Mouse (Mus musculus) ES-Bruce4 (cell line): Measurements from ENCODE around the gene Hepacam2. TPM values are rescaled to one million over a fixed set of nuclear protein-coding genes. Genes with fewer than 3 reads are reported as not detected.
A peak's percentile ranks its signal among the peaks of the same experiment; 100 is the strongest.

ENCODE experiments used
- H3K27ac ChIP-seq: 2 replicates; pipeline ENCODE4 v1.5.1; 2012; ENCODE audit warnings: low read length, inconsistent platforms; ENCODE audit not compliant: insufficient read depth
- H3K27me3 ChIP-seq: 2 replicates; pipeline ENCODE4 v1.6.1; 2012; ENCODE audit warnings: mild to moderate bottlenecking, low read length, inconsistent platforms; ENCODE audit not compliant: control insufficient read depth, poor library complexity, insufficient read depth, severe bottlenecking
- H3K36me3 ChIP-seq: 2 replicates; pipeline ENCODE4 v1.6.1; 2012; ENCODE audit warnings: inconsistent platforms, mild to moderate bottlenecking, low read length, moderate library complexity; ENCODE audit not compliant: control insufficient read depth, poor library complexity, insufficient read depth, severe bottlenecking
- H3K4me1 ChIP-seq: one replicate; pipeline ENCODE4 v1.8.1; 2011; ENCODE audit warnings: low read length; ENCODE audit not compliant: control insufficient read depth, insufficient read depth
- H3K4me3 ChIP-seq: 2 replicates; pipeline ENCODE4 v1.5.1; 2011; ENCODE audit warnings: low read depth, mild to moderate bottlenecking, low read length
- H3K9ac ChIP-seq: 2 replicates; pipeline ENCODE4 v1.6.1; 2012; ENCODE audit warnings: low read depth, mild to moderate bottlenecking, inconsistent platforms; ENCODE audit not compliant: poor library complexity, severe bottlenecking
- H3K9me3 ChIP-seq: replicated peaks from 2 replicates; pipeline ENCODE4 v1.6.1; 2012; ENCODE audit warnings: mild to moderate bottlenecking, low read length, inconsistent platforms; ENCODE audit not compliant: control insufficient read depth, poor library complexity, insufficient read depth, severe bottlenecking
- CTCF ChIP-seq: IDR thresholded peaks from one replicate; pipeline ENCODE4 v1.8.1; 2011; ENCODE audit warnings: low read depth, low read length
- EP300 ChIP-seq: IDR thresholded peaks from 2 replicates; pipeline ENCODE4 v1.6.1; 2011; ENCODE audit warnings: low read depth, low read length; ENCODE audit not compliant: insufficient read depth
- POLR2A ChIP-seq: IDR thresholded peaks from one replicate; pipeline ENCODE4 v1.8.1; 2011; ENCODE audit warnings: low read length; ENCODE audit not compliant: insufficient read depth
- polyA plus RNA-seq: library from polyadenylated mRNA; stranded (reverse); fragments of >200 nt; gene quantifications from 2 replicates; pipeline ENCODE4 v1.2.4, GENCODE M21; 2011; ENCODE audit warnings: low read depth; ENCODE audit not compliant: missing spikeins, insufficient read depth, insufficient read length

The Hepacam2 gene
- polyA plus RNA-seq, 1 experiment = 0.40 TPM

DNA sequence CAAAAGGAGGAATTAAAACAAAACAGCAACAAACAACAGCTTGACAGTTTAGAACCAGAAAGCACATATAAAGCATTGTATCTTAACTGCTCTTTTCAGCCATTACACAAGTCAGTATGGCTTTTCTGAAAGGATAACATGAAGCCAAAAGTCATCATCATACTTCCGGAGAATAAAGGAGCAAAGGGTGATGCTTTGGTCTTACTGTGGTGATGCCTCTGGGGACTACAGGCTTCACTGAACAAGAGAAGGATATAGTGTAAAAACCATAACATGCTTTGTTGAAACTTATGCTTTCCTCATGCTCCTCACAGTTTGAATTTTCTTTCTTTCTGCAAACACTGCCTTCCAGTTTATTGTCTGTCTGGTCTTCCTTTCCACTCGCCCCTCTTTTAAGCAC is 34.5 kb downstream of the Hepacam2 start:
- Histone ChIP-seq H3K4me3 (no peak overlapping the region), H3K27me3 (no peaks in the 10 kb centered on the region; the same call in 1 of the 2 replicates), H3K36me3 (no peaks in the 10 kb centered on the region), H3K9ac (no peak overlapping the region), H3K9me3 (no peaks in the 10 kb centered on the region), H3K27ac (no peak overlapping the region), H3K4me1 (no peaks in the 10 kb centered on the region)
- TF ChIP-seq EP300 = no peak
- TF ChIP-seq CTCF = no peak
- TF ChIP-seq POLR2A = no peak

DNA sequence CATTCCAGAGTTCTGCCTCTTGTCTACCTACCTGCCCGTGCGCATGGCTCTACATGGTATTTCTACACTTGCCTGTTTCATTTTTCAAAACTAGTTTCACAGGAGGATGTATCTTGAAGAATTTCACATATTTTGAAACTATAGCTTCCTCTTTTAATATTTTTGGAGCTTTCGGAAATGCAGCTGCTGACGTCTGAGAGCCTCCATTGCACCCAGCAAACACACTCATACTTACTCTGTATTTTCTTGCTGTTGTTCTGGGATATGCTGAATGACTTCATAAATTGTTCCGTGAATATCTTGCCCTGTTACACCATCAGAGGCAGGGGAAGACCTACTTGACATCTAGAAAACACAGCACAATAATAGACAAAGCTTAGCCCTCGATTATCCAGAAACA is 35.1 kb downstream of the Hepacam2 start:
- Histone ChIP-seq H3K36me3 (no peaks in the 10 kb centered on the region), H3K27me3 (no peaks in the 10 kb centered on the region; the same call in 1 of the 2 replicates), H3K4me3 (no peak overlapping the region), H3K9ac (no peak overlapping the region), H3K9me3 (no peaks in the 10 kb centered on the region), H3K27ac (no peak overlapping the region), H3K4me1 (no peaks in the 10 kb centered on the region)
- TF ChIP-seq POLR2A (no peak), CTCF (no peak), EP300 (no peak)

DNA sequence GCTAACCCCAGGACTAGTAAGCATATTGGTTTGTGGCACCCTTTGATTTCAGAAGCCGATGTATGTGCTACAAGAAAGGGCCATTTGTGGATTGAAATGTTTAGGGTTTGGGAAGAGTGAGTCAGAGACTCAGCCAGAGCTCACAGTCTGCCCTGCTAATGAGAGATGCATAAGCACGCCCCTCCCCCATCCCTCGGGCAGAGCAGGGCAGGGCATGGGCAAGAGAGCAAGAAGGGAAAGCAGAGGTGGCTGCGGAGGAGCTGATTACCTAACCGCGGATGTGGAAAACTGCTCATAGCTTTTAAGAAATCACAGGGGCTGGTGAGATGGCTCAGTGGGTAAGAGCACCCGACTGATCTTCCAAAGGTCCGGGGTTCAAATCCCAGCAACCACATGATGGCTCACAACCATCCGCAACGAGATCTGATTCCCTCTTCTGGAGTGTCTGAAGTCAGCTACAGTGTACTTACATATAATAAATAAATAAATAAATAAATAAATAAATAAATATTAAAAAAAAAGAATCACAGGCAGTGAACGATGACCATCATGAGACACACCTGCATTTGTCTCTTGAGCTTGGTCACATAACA is 42.1 kb downstream of the Hepacam2 start:
- H3K27me3 ChIP-seq = no peaks in the 10 kb centered on the region
- H3K9ac ChIP-seq = no peak overlapping the region
- no peaks in the 10 kb centered on the region for H3K4me1 ChIP-seq
- H3K4me3 ChIP-seq = no peak overlapping the region
- H3K9me3 ChIP-seq = no peaks in the 10 kb centered on the region
- no peak for TF ChIP-seq EP300
- H3K36me3 ChIP-seq = no peaks in the 10 kb centered on the region
- H3K27ac ChIP-seq = no peak overlapping the region

DNA sequence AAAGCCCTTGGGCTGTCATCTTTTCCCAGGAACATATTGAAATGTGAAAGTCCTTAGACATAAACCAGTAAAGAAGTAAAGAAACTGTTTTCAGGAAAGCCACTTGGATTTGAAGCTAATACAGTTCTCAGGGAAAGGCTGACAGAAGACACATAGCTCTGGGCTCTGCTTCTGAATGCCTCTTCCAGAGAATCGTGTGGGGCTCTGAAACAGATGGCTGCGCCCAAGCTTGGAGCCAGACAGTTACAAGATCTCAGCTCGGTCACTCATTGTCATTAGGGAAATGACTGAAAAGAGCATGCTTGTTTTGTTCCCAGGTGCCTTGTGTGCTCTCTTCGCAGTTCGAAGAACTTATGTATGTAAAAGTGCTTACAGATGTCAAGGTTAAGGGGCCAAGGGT is 43.7 kb downstream of the Hepacam2 start:
- Histone ChIP-seq H3K36me3 (no peaks in the 10 kb centered on the region), H3K27ac (no peak overlapping the region), H3K27me3 (no peaks in the 10 kb centered on the region), H3K9ac (no peak overlapping the region), H3K9me3 (no peaks in the 10 kb centered on the region), H3K4me1 (no peaks in the 10 kb centered on the region), H3K4me3 (no peak overlapping the region)
- TF ChIP-seq EP300 = no peak
- no peak for TF ChIP-seq POLR2A
- no peak for TF ChIP-seq CTCF

DNA sequence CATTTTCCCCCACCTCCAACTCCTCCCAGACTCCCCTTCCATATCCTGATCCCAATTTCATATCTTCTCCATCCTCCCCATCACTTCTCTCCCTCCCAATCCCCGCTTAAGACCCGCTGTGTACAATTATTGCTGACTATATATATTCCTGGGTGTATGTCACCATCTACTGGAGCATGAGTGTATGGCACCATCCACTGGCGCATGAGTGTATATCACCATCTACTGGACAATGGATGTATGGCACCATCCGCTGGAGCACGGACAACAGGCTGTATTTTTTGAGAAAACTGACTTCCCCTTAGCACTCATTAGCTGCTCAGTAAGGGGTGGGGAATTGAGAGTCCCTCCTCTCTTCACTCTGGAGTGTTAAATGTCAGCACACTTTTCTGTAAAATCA is 50.7 kb downstream of the Hepacam2 start:
- H3K27me3 ChIP-seq = no peaks in the 10 kb centered on the region
- TF ChIP-seq EP300 (no peak), CTCF (peak; percentile 88)
- no peaks in the 10 kb centered on the region for H3K9me3 ChIP-seq
- H3K9ac ChIP-seq = no peak overlapping the region
- no peak overlapping the region for H3K4me3 ChIP-seq
- no peaks in the 10 kb centered on the region for H3K36me3 ChIP-seq
- H3K4me1 ChIP-seq = no peaks in the 10 kb centered on the region
- no peak overlapping the region for H3K27ac ChIP-seq

DNA sequence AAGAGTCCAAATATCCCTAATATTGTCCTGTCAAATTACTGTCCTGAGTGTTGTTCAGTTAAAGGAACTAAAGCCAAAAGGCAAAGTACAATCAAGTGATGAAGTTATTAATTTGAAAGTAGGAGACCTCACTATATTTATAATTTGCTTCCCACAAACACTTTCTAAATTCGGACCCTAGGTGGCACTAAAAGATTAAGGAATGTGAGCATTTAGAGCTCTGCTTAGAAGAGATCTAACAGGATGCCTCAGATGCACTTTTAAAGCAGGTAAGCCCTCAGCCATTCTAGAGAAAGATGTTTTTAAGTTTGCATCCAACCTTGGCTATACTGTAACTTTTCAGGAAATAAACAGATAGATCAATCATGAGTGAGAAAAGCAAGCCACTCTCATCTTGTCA is 54.2 kb downstream of the Hepacam2 start:
- Histone ChIP-seq H3K27me3 (no peaks in the 10 kb centered on the region), H3K9ac (no peak overlapping the region), H3K4me1 (no peaks in the 10 kb centered on the region), H3K9me3 (no peaks in the 10 kb centered on the region), H3K27ac (no peak overlapping the region), H3K4me3 (no peak overlapping the region), H3K36me3 (no peaks in the 10 kb centered on the region)
- TF ChIP-seq CTCF = no peak
- TF ChIP-seq EP300 = no peak
- TF ChIP-seq POLR2A = no peak
